9 mouse cellular contexts compared by ENCODE assay signal in genomic region chr12:105248763-105249233, GRCm38 (mm10). TPM values are rescaled to one million over a fixed set of nuclear protein-coding genes. Genes with fewer than 3 reads are reported as not detected.
DNase-seq lines count a peak whose midpoint lies in the region; ATAC-seq and TF ChIP-seq lines count a peak whose summit lies in the region.
"Had no signal": no experiment of that assay in that cellular context is flagged by ENCODE, and none has a peak within 500 bp of the region (broad histone marks: within the 10 kb centered on the region; RNA-seq: fewer than 3 reads in every experiment).

No protein-coding gene starts in this region.

- H3K27me3 ChIP-seq in heart, embryonic 14.5 days (ENCODE audit: control insufficient read depth, insufficient read depth, low read length): no peaks in the 10 kb centered on the region; the same call in 1 of the 2 replicates
- no peaks in the 10 kb centered on the region for H3K27me3 ChIP-seq in neural tube, embryonic 11.5 days (ENCODE audit: control insufficient read depth, insufficient read depth, low read length)
- H3K27me3 ChIP-seq: liver, embryonic 15.5 days had no signal

- H3K4me3 ChIP-seq in heart, embryonic 14.5 days (ENCODE audit: control insufficient read depth in 1 of 2, insufficient read depth in 1 of 2, low read depth in 1 of 2, low read length in 2 of 2): no peak overlapping the region
- no peak overlapping the region for H3K4me3 ChIP-seq in neural tube, embryonic 11.5 days (ENCODE audit: low read depth, low read length)
- no peak overlapping the region for H3K4me3 ChIP-seq in left cerebral cortex, adult 2 months
- H3K4me3 ChIP-seq: liver, embryonic 15.5 days had no signal

- peaks cover 5 to 6% of the 10 kb centered on the region in 2 experiments; a peak in 2 of 4 replicates for H3K4me1 ChIP-seq in heart, embryonic 14.5 days (ENCODE audit: control insufficient read depth in 2 of 2, insufficient read depth in 2 of 2, low read length in 2 of 2)
- peaks cover 6% of the 10 kb centered on the region for H3K4me1 ChIP-seq in neural tube, embryonic 11.5 days (ENCODE audit: control insufficient read depth, insufficient read depth, low read length)
- H3K4me1 ChIP-seq: liver, embryonic 15.5 days had no signal

- no peaks in the 10 kb centered on the region for H3K9me3 ChIP-seq in heart, embryonic 14.5 days (ENCODE audit: control insufficient read depth, low read length)
- no peaks in the 10 kb centered on the region for H3K9me3 ChIP-seq in neural tube, embryonic 11.5 days (ENCODE audit: control insufficient read depth, low read length)
- H3K9me3 ChIP-seq: liver, embryonic 15.5 days had no signal

- H3K27ac ChIP-seq in heart, embryonic 14.5 days (replicated peaks in 1 of 2; ENCODE audit: control insufficient read depth in 1 of 2, insufficient read depth in 1 of 2, low read depth in 2 of 2, low read length in 2 of 2): no peak overlapping the region
- H3K27ac ChIP-seq in neural tube, embryonic 11.5 days (ENCODE audit: low read depth, low read length): no peak overlapping the region
- no peak overlapping the region for H3K27ac ChIP-seq in left cerebral cortex, adult 2 months
- H3K27ac ChIP-seq: liver, embryonic 15.5 days had no signal

- H3K36me3 ChIP-seq in heart, embryonic 14.5 days (ENCODE audit: control insufficient read depth, insufficient read depth, low read length): no peaks in the 10 kb centered on the region
- H3K36me3 ChIP-seq in neural tube, embryonic 11.5 days (ENCODE audit: control insufficient read depth, insufficient read depth, low read length): no peaks in the 10 kb centered on the region
- H3K36me3 ChIP-seq: liver, embryonic 15.5 days had no signal

- 7% methylated on average over 9 of the region's 9 CpGs for WGBS in heart, embryonic 14.5 days
- 5% methylated on average over 9 of the region's 9 CpGs for WGBS in neural tube, embryonic 11.5 days

- peak overlapping the region; percentile 38 for H3K4me2 ChIP-seq in heart, embryonic 14.5 days (ENCODE audit: low read length)
- H3K4me2 ChIP-seq in neural tube, embryonic 11.5 days (ENCODE audit: low read depth): peak overlapping the region; percentile 24; the same call in 1 of the 2 replicates
- H3K4me2 ChIP-seq: liver, embryonic 15.5 days had no signal

- no peak for ATAC-seq in heart, embryonic 14.5 days (ENCODE audit: insufficient number of reproducible peaks, insufficient read depth, low FRiP score, low read depth)
- ATAC-seq in neural tube, embryonic 11.5 days (ENCODE audit: insufficient read depth, low FRiP score, low TSS enrichment): no peak

- DNase-seq in ES-CJ7 (ENCODE audit: low read depth, low spot score): peak; percentile 65
- DNase-seq in ZHBTc4 (ENCODE audit: low read depth, low spot score): peak; percentile 90
- DNase-seq in kidney, postnatal 14 days: peak; percentile 38
- peak; percentile 51 for DNase-seq in neural tube, embryonic 11.5 days (ENCODE audit: low spot score)
- no peak for DNase-seq in thymus, postnatal 4 days
- no peak for DNase-seq in thymus, postnatal 0 days (ENCODE audit: low spot score)
- DNase-seq in left cerebral cortex, adult 2 months (ENCODE audit: extremely low spot score in 1 of 2, low spot score in 2 of 2): no peak

- no peak overlapping the region for H3K9ac ChIP-seq in heart, embryonic 14.5 days (ENCODE audit: low read length)
- no peak overlapping the region for H3K9ac ChIP-seq in neural tube, embryonic 11.5 days (ENCODE audit: low read length)
- H3K9ac ChIP-seq: liver, embryonic 15.5 days had no signal

- intact Hi-C loops in left cerebral cortex, adult 2 months (cut with DNase I): no loop called here

- TF ChIP-seq CTCF in left cerebral cortex, adult 2 months (IDR thresholded peaks at IDR 0.05): no peak

RNA-seq across cellular contexts. Expression of gene Tcl1, which starts 26.2 kb away (rescaled TPM):
- polyA plus RNA-seq in heart, embryonic 14.5 days (2014; fragmentation: Nextera tagmentation; extraction: Ambion mirVana): not detected in 2 replicates
- not detected in 2 replicates for polyA plus RNA-seq in neural tube, embryonic 11.5 days (2014; fragmentation: Nextera tagmentation; extraction: Ambion mirVana)
- not detected in 2 replicates for polyA plus RNA-seq in thymus, postnatal 0 days (2015; fragmentation: Nextera tagmentation; extraction: Ambion mirVana)
- total RNA-seq in left cerebral cortex, adult 2 months (2021): not detected
- polyA plus RNA-seq: liver, embryonic 15.5 days had no signal

RNA-seq across cellular contexts. Expression of gene Tcl1b4, which starts 47.0 kb away (rescaled TPM):
- polyA plus RNA-seq in heart, embryonic 14.5 days (2014; fragmentation: Nextera tagmentation; extraction: Ambion mirVana): not detected in 2 replicates
- not detected in 2 replicates for polyA plus RNA-seq in neural tube, embryonic 11.5 days (2014; fragmentation: Nextera tagmentation; extraction: Ambion mirVana)
- not detected in 2 replicates for polyA plus RNA-seq in thymus, postnatal 0 days (2015; fragmentation: Nextera tagmentation; extraction: Ambion mirVana)
- total RNA-seq in left cerebral cortex, adult 2 months (2021): not detected
- polyA plus RNA-seq: liver, embryonic 15.5 days had no signal

RNA-seq across cellular contexts. Expression of gene Tcl1b3, which starts 58.0 kb away (rescaled TPM):
- not detected in 2 replicates for polyA plus RNA-seq in heart, embryonic 14.5 days (2014; fragmentation: Nextera tagmentation; extraction: Ambion mirVana)
- polyA plus RNA-seq in neural tube, embryonic 11.5 days (2014; fragmentation: Nextera tagmentation; extraction: Ambion mirVana): not detected in 2 replicates
- polyA plus RNA-seq in thymus, postnatal 0 days (2015; fragmentation: Nextera tagmentation; extraction: Ambion mirVana): not detected in 2 replicates
- total RNA-seq in left cerebral cortex, adult 2 months (2021): not detected
- polyA plus RNA-seq: liver, embryonic 15.5 days had no signal

Comparison
In these comparisons a context has a peak if more than half of its experiments do, and no peak if none do; other contexts are left out.
1. DNase-seq: peak in ES-CJ7 (single experiment), ZHBTc4 (single experiment), kidney, postnatal 14 days (single experiment) and neural tube, embryonic 11.5 days (single experiment); none in thymus, postnatal 4 days (single experiment), thymus, postnatal 0 days (single experiment) and left cerebral cortex, adult 2 months (0 of 2).